Mouse (Mus musculus) erythroblast, embryonic 14.5 days (primary cell): ENCODE results near the gene H2al1j.
"Not testable (repeated sequence)": the region's sequence is repeated elsewhere in the genome, so short reads cannot be mapped to it uniquely, and the experiment has no call there.

Experiments used
- GATA1 ChIP-seq: IDR thresholded peaks from 2 replicates; pipeline ENCODE4 v1.6.1; 2012; ENCODE audit warnings: low read length, inconsistent platforms, mixed read lengths
- TAL1 ChIP-seq: IDR thresholded peaks from 3 replicates; pipeline ENCODE4 v1.6.1; 2012; ENCODE audit warnings: low read length, inconsistent platforms, mixed read lengths

- TF ChIP-seq TAL1, GATA1: not testable (repeated sequence)
Measured at GRCm38 (mm10) chrX:11298957-11299356, 28.7 kb upstream of the H2al1j start, which contains the start of gene H2al1a.
